Mouse (Mus musculus): Measurements from ENCODE around the gene Sec14l5. TPM values are rescaled to one million over a fixed set of nuclear protein-coding genes. Genes with fewer than 3 reads are reported as not detected.

Gene Sec14l5
- polyA plus RNA-seq, 2 experiments = 0.01 TPM; not detected in 1

GRCm38 (mm10) chr16:5113582-5113981 is 33.3 kb upstream of the Sec14l5 start:
- Histone ChIP-seq H3K4me3 (ENCODE audit: insufficient read depth in 1 of 2, low read depth in 2 of 2, low read length in 2 of 2) (no peak overlapping the region), H3K9me3 (ENCODE audit: control insufficient read depth, low read length) (no peaks in the 10 kb centered on the region), H3K27me3 (ENCODE audit: control insufficient read depth, insufficient read depth, low read length) (no peaks in the 10 kb centered on the region), H3K4me2 (ENCODE audit: low read depth) (no peak overlapping the region), H3K27ac (no peak overlapping the region), H3K4me1 (replicated peaks; ENCODE audit: control insufficient read depth in 2 of 2, insufficient read depth in 2 of 2, low read length in 1 of 2) (no peaks in the 10 kb centered on the region; a peak in 1 of 4 replicates), H3K9ac (replicated peaks) (no peak overlapping the region), H3K36me3 (replicated peaks; ENCODE audit: control insufficient read depth, insufficient read depth, low read depth) (no peaks in the 10 kb centered on the region)
- 40% methylated on average over 2 of the region's 2 CpGs for WGBS (ENCODE audit: insufficient replicate concordance)
- ATAC-seq (ENCODE audit: insufficient read depth) (no peak), DNase-seq (ENCODE audit: low read depth in 3 of 3, low spot score in 3 of 3) (no peak)
- TF ChIP-seq EP300 (IDR thresholded peaks at IDR 0.05; ENCODE audit: low read depth) = no peak
- TF ChIP-seq CTCF (IDR thresholded peaks at IDR 0.05; ENCODE audit: low read depth) = no peak

- H3K27ac ChIP-seq = no peak overlapping the region
- no peaks in the 10 kb centered on the region for H3K4me1 ChIP-seq (replicated peaks; ENCODE audit: control insufficient read depth in 2 of 2, insufficient read depth in 2 of 2, low read length in 1 of 2)
- H3K36me3 ChIP-seq (replicated peaks; ENCODE audit: control insufficient read depth, insufficient read depth, low read depth) = no peaks in the 10 kb centered on the region
- no peak overlapping the region for H3K9ac ChIP-seq (replicated peaks)
- H3K4me2 ChIP-seq (ENCODE audit: low read depth) = no peak overlapping the region
- no peak overlapping the region for H3K4me3 ChIP-seq (ENCODE audit: insufficient read depth in 1 of 2, low read depth in 2 of 2, low read length in 2 of 2)
- ATAC-seq (ENCODE audit: insufficient read depth) = no peak
- no peaks in the 10 kb centered on the region for H3K27me3 ChIP-seq (ENCODE audit: control insufficient read depth, insufficient read depth, low read length)
- no peak for DNase-seq (ENCODE audit: low read depth in 3 of 3, low spot score in 3 of 3)
- TF ChIP-seq CTCF (IDR thresholded peaks at IDR 0.05; ENCODE audit: low read depth) (no peak), EP300 (IDR thresholded peaks at IDR 0.05; ENCODE audit: low read depth) (no peak)
- WGBS (ENCODE audit: insufficient replicate concordance) = 51% methylated on average over 4 of the region's 4 CpGs
- no peaks in the 10 kb centered on the region for H3K9me3 ChIP-seq (ENCODE audit: control insufficient read depth, low read length)
Observed at GRCm38 (mm10) chr16:5119385-5119784, 27.5 kb upstream of the Sec14l5 start.

- ATAC-seq (ENCODE audit: insufficient read depth) = no peak
- TF ChIP-seq CTCF (IDR thresholded peaks at IDR 0.05; ENCODE audit: low read depth) (no peak), EP300 (IDR thresholded peaks at IDR 0.05; ENCODE audit: low read depth) (no peak)
- no peak overlapping the region for H3K27ac ChIP-seq
- no peak overlapping the region for H3K4me3 ChIP-seq (ENCODE audit: insufficient read depth in 1 of 2, low read depth in 2 of 2, low read length in 2 of 2)
- no peak overlapping the region for H3K9ac ChIP-seq (replicated peaks)
- WGBS (ENCODE audit: insufficient replicate concordance) = 58% methylated on average over 4 of the region's 4 CpGs
- H3K36me3 ChIP-seq (replicated peaks; ENCODE audit: control insufficient read depth, insufficient read depth, low read depth) = no peaks in the 10 kb centered on the region
- no peaks in the 10 kb centered on the region for H3K4me1 ChIP-seq (replicated peaks; ENCODE audit: control insufficient read depth in 2 of 2, insufficient read depth in 2 of 2, low read length in 1 of 2)
- H3K27me3 ChIP-seq (ENCODE audit: control insufficient read depth, insufficient read depth, low read length) = no peaks in the 10 kb centered on the region
- no peaks in the 10 kb centered on the region for H3K9me3 ChIP-seq (ENCODE audit: control insufficient read depth, low read length)
- no peak for DNase-seq (ENCODE audit: low read depth in 3 of 3, low spot score in 3 of 3)
- no peak overlapping the region for H3K4me2 ChIP-seq (ENCODE audit: low read depth)
Observed at GRCm38 (mm10) chr16:5119845-5120244, 27.1 kb upstream of the Sec14l5 start.

- H3K4me3 ChIP-seq (ENCODE audit: insufficient read depth in 1 of 2, low read depth in 2 of 2, low read length in 2 of 2) = no peak overlapping the region
- DNase-seq (ENCODE audit: low read depth in 3 of 3, low spot score in 3 of 3) (no peak), ATAC-seq (ENCODE audit: insufficient read depth) (no peak)
- H3K9me3 ChIP-seq (ENCODE audit: control insufficient read depth, low read length) = no peaks in the 10 kb centered on the region
- H3K9ac ChIP-seq (replicated peaks) = no peak overlapping the region
- H3K4me2 ChIP-seq (ENCODE audit: low read depth) = no peak overlapping the region
- H3K36me3 ChIP-seq (replicated peaks; ENCODE audit: control insufficient read depth, insufficient read depth, low read depth) = no peaks in the 10 kb centered on the region
- 51% methylated on average over 6 of the region's 6 CpGs for WGBS (ENCODE audit: insufficient replicate concordance)
- H3K27ac ChIP-seq = no peak overlapping the region
- TF ChIP-seq EP300 (IDR thresholded peaks at IDR 0.05; ENCODE audit: low read depth) (no peak), CTCF (IDR thresholded peaks at IDR 0.05; ENCODE audit: low read depth) (no peak)
- no peaks in the 10 kb centered on the region for H3K4me1 ChIP-seq (replicated peaks; ENCODE audit: control insufficient read depth in 2 of 2, insufficient read depth in 2 of 2, low read length in 1 of 2)
- no peaks in the 10 kb centered on the region for H3K27me3 ChIP-seq (ENCODE audit: control insufficient read depth, insufficient read depth, low read length)
Observed at GRCm38 (mm10) chr16:5123476-5123875, 23.4 kb upstream of the Sec14l5 start.

- H3K4me3 ChIP-seq (ENCODE audit: insufficient read depth in 1 of 2, low read depth in 2 of 2, low read length in 2 of 2) = no peak overlapping the region
- H3K4me2 ChIP-seq (ENCODE audit: low read depth) = no peak overlapping the region
Observed at GRCm38 (mm10) chr16:5130196-5130595, 16.7 kb upstream of the Sec14l5 start.

More at GRCm38 (mm10) chr16:5130196-5130595, 16.7 kb upstream of the Sec14l5 start:
- Histone ChIP-seq H3K27me3 (ENCODE audit: control insufficient read depth, insufficient read depth, low read length) (peaks cover 27% of the 10 kb centered on the region), H3K9ac (replicated peaks) (no peak overlapping the region), H3K36me3 (replicated peaks; ENCODE audit: control insufficient read depth, insufficient read depth, low read depth) (no peaks in the 10 kb centered on the region), H3K4me1 (replicated peaks; ENCODE audit: control insufficient read depth in 2 of 2, insufficient read depth in 2 of 2, low read length in 1 of 2) (no peaks in the 10 kb centered on the region), H3K9me3 (ENCODE audit: control insufficient read depth, low read length) (no peaks in the 10 kb centered on the region), H3K27ac (no peak overlapping the region)
- TF ChIP-seq CTCF (IDR thresholded peaks at IDR 0.05; ENCODE audit: low read depth) (no peak), EP300 (IDR thresholded peaks at IDR 0.05; ENCODE audit: low read depth) (no peak)
- no peak for DNase-seq (ENCODE audit: low read depth in 3 of 3, low spot score in 3 of 3)
- ATAC-seq (ENCODE audit: insufficient read depth) = no peak
- 30% methylated on average over 2 of the region's 2 CpGs for WGBS (ENCODE audit: insufficient replicate concordance)

Measured in liver, embryonic 14.5 days (tissue).